Mouse (Mus musculus) forebrain, postnatal 0 days (tissue): ENCODE measurements around the gene Zfp987. TPM values are rescaled to one million over a fixed set of nuclear protein-coding genes. Genes with fewer than 3 reads are reported as not detected.
"Not testable (repeated sequence)": the region's sequence is repeated elsewhere in the genome, so short reads cannot be mapped to it uniquely, and the experiment has no call there.

ENCODE experiments used
- ATAC-seq: fragments of 200-750 bp; cut with Nextera tagmentation; 2 replicates; pipeline ENCODE4 v1.8.0; 2017; ENCODE audit warnings: mild to moderate bottlenecking, moderate library complexity
- DNase-seq: peaks from one replicate; pipeline ENCODE4 v3.0.0-alpha.2; 2015
- H3K27ac ChIP-seq: fragments of 300-500 bp; sonication (generic); 2 replicates; pipeline ENCODE4 v1.5.1; 2014; ENCODE audit warnings: low read depth, mild to moderate bottlenecking, antibody characterized with exemption, low read length, moderate library complexity, mixed read lengths
- H3K27me3 ChIP-seq: fragments of 300-500 bp; sonication (generic); 2 replicates; pipeline ENCODE4 v1.6.1; 2014; ENCODE audit warnings: mild to moderate bottlenecking, low read length, mixed read lengths; ENCODE audit not compliant: insufficient read depth
- H3K36me3 ChIP-seq: fragments of 300-500 bp; sonication (generic); 2 replicates; pipeline ENCODE4 v1.6.1; 2014; ENCODE audit warnings: mild to moderate bottlenecking, moderate library complexity; ENCODE audit not compliant: insufficient read depth
- H3K4me1 ChIP-seq: fragments of 300-500 bp; sonication (generic); 2 replicates; pipeline ENCODE4 v1.6.1; 2014; ENCODE audit warnings: antibody characterized with exemption; ENCODE audit not compliant: insufficient read depth
- H3K4me2 ChIP-seq: fragments of 300-500 bp; sonication (generic); 2 replicates; pipeline ENCODE4 v1.6.1; 2014; ENCODE audit warnings: low read depth, mild to moderate bottlenecking, moderate library complexity
- H3K4me3 ChIP-seq: fragments of 300-500 bp; sonication (generic); 2 replicates; pipeline ENCODE4 v1.5.1; 2014; ENCODE audit warnings: low read depth, low read length, mixed read lengths
- H3K9ac ChIP-seq: fragments of 300-500 bp; sonication (generic); 2 replicates; pipeline ENCODE4 v1.6.1; 2014; ENCODE audit warnings: mild to moderate bottlenecking
- H3K9me3 ChIP-seq: fragments of 300-500 bp; sonication (generic); 2 replicates; pipeline ENCODE4 v1.6.1; 2016; ENCODE audit warnings: low read length
- CTCF ChIP-seq: sonication (generic); IDR thresholded peaks from 2 replicates; pipeline ENCODE4 v1.5.1; 2016; ENCODE audit warnings: antibody characterized with exemption, control low read depth, low read depth
- WGBS: fragments of 180-500 bp; shearing (Covaris S2); extraction: QIAGEN DNeasy Blood & Tissue Kit; methylation state at CpG from one replicate; pipeline ENCODE4 v1.1.7; 2014; 5-methylcytosine and 5-hydroxymethylcytosine counted together
- polyA plus RNA-seq: library from polyadenylated mRNA; unstranded; fragments of >200 nt; fragmentation: Nextera tagmentation; extraction: Ambion mirVana; gene quantifications from 2 replicates; pipeline ENCODE4 v1.2.1, GENCODE M21; 2015
- total RNA-seq: library from RNA; depleted of rRNA; stranded (reverse); fragments of >200 nt; gene quantifications from 2 replicates; pipeline ENCODE4 v1.2.3, GENCODE M21; 2014; rRNA removed

Gene Zfp987
- total RNA-seq: not detected in 2 replicates
- not detected in 2 replicates for polyA plus RNA-seq

GRCm38 (mm10) chr4:146096998-146097397 is at the start of gene Zfp987:
Gene Zfp987, plus strand, starts transcription at chr4:146097298.
- DNase-seq, H3K9ac ChIP-seq, ATAC-seq, H3K27me3 ChIP-seq, H3K4me1 ChIP-seq, H3K27ac ChIP-seq, H3K4me3 ChIP-seq, H3K9me3 ChIP-seq, H3K36me3 ChIP-seq, H3K4me2 ChIP-seq: not testable (repeated sequence)
- 92% methylated on average over 2 of the region's 3 CpGs for WGBS

GRCm38 (mm10) chr4:146052536-146052935 is 44.6 kb upstream of the Zfp987 start:
- not testable (repeated sequence) for H3K27ac ChIP-seq, H3K9ac ChIP-seq, H3K9me3 ChIP-seq, H3K4me3 ChIP-seq, H3K4me2 ChIP-seq, H3K36me3 ChIP-seq, DNase-seq, H3K27me3 ChIP-seq, H3K4me1 ChIP-seq, ATAC-seq
- WGBS: 72% methylated on average over 1 of the region's 1 CpGs

GRCm38 (mm10) chr4:146053445-146053844 is 43.7 kb upstream of the Zfp987 start:
- not testable (repeated sequence) for H3K4me1 ChIP-seq, H3K9me3 ChIP-seq, H3K27ac ChIP-seq, DNase-seq, H3K4me3 ChIP-seq, H3K4me2 ChIP-seq, H3K27me3 ChIP-seq, H3K9ac ChIP-seq, H3K36me3 ChIP-seq, ATAC-seq
- WGBS: 79% methylated on average over 2 of the region's 2 CpGs

- WGBS: 77% methylated on average over 2 of the region's 2 CpGs
- Histone ChIP-seq H3K9ac (no peak overlapping the region), H3K36me3 (no peaks in the 10 kb centered on the region), H3K27me3 (no peaks in the 10 kb centered on the region), H3K9me3 (peaks cover 15% of the 10 kb centered on the region), H3K4me1 (no peaks in the 10 kb centered on the region), H3K27ac (no peak overlapping the region), H3K4me3 (no peak overlapping the region), H3K4me2 (no peak overlapping the region)
- DNase-seq: no peak
- no peak for TF ChIP-seq CTCF
- ATAC-seq: no peak
These were observed 41.8 kb upstream of the Zfp987 start for GRCm38 (mm10) chr4:146055335-146055734.

GRCm38 (mm10) chr4:146058646-146059045 is 38.5 kb upstream of the Zfp987 start:
- H3K4me3 ChIP-seq, H3K9me3 ChIP-seq, H3K4me1 ChIP-seq, H3K27me3 ChIP-seq, H3K27ac ChIP-seq, DNase-seq, H3K9ac ChIP-seq, ATAC-seq, H3K4me2 ChIP-seq, H3K36me3 ChIP-seq: not testable (repeated sequence)
- 89% methylated on average over 12 of the region's 12 CpGs for WGBS

GRCm38 (mm10) chr4:146059078-146059477 is 38.0 kb upstream of the Zfp987 start:
- not testable (repeated sequence) for H3K9ac ChIP-seq, H3K4me3 ChIP-seq, ATAC-seq, H3K4me1 ChIP-seq, H3K36me3 ChIP-seq, H3K27ac ChIP-seq, H3K27me3 ChIP-seq, H3K4me2 ChIP-seq, DNase-seq
- WGBS: 95% methylated on average over 4 of the region's 4 CpGs
- peaks cover 11% of the 10 kb centered on the region for H3K9me3 ChIP-seq

- H3K27me3 ChIP-seq, H3K36me3 ChIP-seq, H3K4me3 ChIP-seq, H3K4me1 ChIP-seq, DNase-seq, ATAC-seq, H3K4me2 ChIP-seq, H3K27ac ChIP-seq, H3K9ac ChIP-seq: not testable (repeated sequence)
- peaks cover 13% of the 10 kb centered on the region for H3K9me3 ChIP-seq
- WGBS: 93% methylated on average over 25 of the region's 26 CpGs
These were observed 37.0 kb upstream of the Zfp987 start for GRCm38 (mm10) chr4:146059974-146060693.

- not testable (repeated sequence) for H3K4me1 ChIP-seq, H3K36me3 ChIP-seq, H3K27ac ChIP-seq, H3K9ac ChIP-seq, DNase-seq, H3K27me3 ChIP-seq, H3K4me3 ChIP-seq, ATAC-seq, H3K4me2 ChIP-seq
- WGBS: 95% methylated on average over 11 of the region's 11 CpGs
- H3K9me3 ChIP-seq: peaks cover 11% of the 10 kb centered on the region
These were observed 36.0 kb upstream of the Zfp987 start for GRCm38 (mm10) chr4:146061082-146061481.

- not testable (repeated sequence) for DNase-seq, H3K9ac ChIP-seq, H3K4me2 ChIP-seq, H3K4me3 ChIP-seq, H3K9me3 ChIP-seq, H3K27me3 ChIP-seq, ATAC-seq, H3K4me1 ChIP-seq, H3K36me3 ChIP-seq, H3K27ac ChIP-seq
- WGBS: 95% methylated on average over 12 of the region's 12 CpGs
These were observed 35.1 kb upstream of the Zfp987 start for GRCm38 (mm10) chr4:146062021-146062420.

- 81% methylated on average over 6 of the region's 6 CpGs for WGBS
- ATAC-seq: not testable (repeated sequence)
- peaks cover 16% of the 10 kb centered on the region for H3K9me3 ChIP-seq
These were observed 34.1 kb upstream of the Zfp987 start for GRCm38 (mm10) chr4:146063001-146063400.

More at GRCm38 (mm10) chr4:146063001-146063400, 34.1 kb upstream of the Zfp987 start:
- not testable (repeated sequence) for H3K4me3 ChIP-seq, DNase-seq, H3K9ac ChIP-seq, H3K27me3 ChIP-seq, H3K4me1 ChIP-seq, H3K27ac ChIP-seq, H3K36me3 ChIP-seq, H3K4me2 ChIP-seq
